Mouse (Mus musculus) limb, embryonic 15.5 days (tissue): ENCODE results near the gene 6430628N08Rik. TPM values are rescaled to one million over a fixed set of nuclear protein-coding genes. Genes with fewer than 3 reads are reported as not detected.

Experiments
- ATAC-seq: fragments of 200-750 bp; cut with Nextera tagmentation; 2 replicates; pipeline ENCODE4 v1.8.0; 2017; ENCODE audit warnings: low read depth, moderate TSS enrichment; ENCODE audit not compliant: insufficient number of reproducible peaks, low FRiP score, low TSS enrichment
- H3K27ac ChIP-seq: fragments of 300-500 bp; sonication (generic); 2 replicates; pipeline ENCODE4 v1.5.1; 2015; ENCODE audit warnings: moderate library complexity, mild to moderate bottlenecking, inconsistent platforms
- H3K27me3 ChIP-seq: fragments of 300-500 bp; sonication (generic); 2 replicates; pipeline ENCODE4 v1.6.1; 2015; ENCODE audit warnings: inconsistent platforms
- H3K36me3 ChIP-seq: fragments of 300-500 bp; sonication (generic); 2 replicates; pipeline ENCODE4 v1.6.1; 2015; ENCODE audit warnings: inconsistent platforms
- H3K4me1 ChIP-seq: fragments of 300-500 bp; sonication (generic); 2 replicates; pipeline ENCODE4 v1.6.1; 2015; ENCODE audit warnings: inconsistent platforms
- H3K4me2 ChIP-seq: fragments of 300-500 bp; sonication (generic); 2 replicates; pipeline ENCODE4 v1.6.1; 2015; ENCODE audit warnings: mild to moderate bottlenecking, inconsistent platforms
- H3K4me3 ChIP-seq: fragments of 300-500 bp; sonication (generic); 2 replicates; pipeline ENCODE4 v1.5.1; 2015; ENCODE audit warnings: mild to moderate bottlenecking, inconsistent platforms
- H3K9ac ChIP-seq: fragments of 300-500 bp; sonication (generic); 2 replicates; pipeline ENCODE4 v1.6.1; 2015; ENCODE audit warnings: inconsistent platforms
- H3K9me3 ChIP-seq: fragments of 300-500 bp; sonication (generic); 2 replicates; pipeline ENCODE4 v1.6.1; 2016; ENCODE audit warnings: inconsistent platforms
- WGBS: fragments of 180-500 bp; shearing (Covaris S2); methylation state at CpG from one replicate; pipeline ENCODE4 v1.1.7; 2015; 5-methylcytosine and 5-hydroxymethylcytosine counted together
- polyA plus RNA-seq: library from polyadenylated mRNA; unstranded; fragments of >200 nt; fragmentation: Nextera tagmentation; extraction: Ambion mirVana; gene quantifications from 2 replicates; pipeline ENCODE4 v1.2.1, GENCODE M21; 2015

Gene 6430628N08Rik
- polyA plus RNA-seq, 1 experiment from 2014 or later, result not detected

GRCm38 (mm10) chr4:115923262-115923880 lies 32.9 kb downstream of the 6430628N08Rik start:
- no peaks in the 10 kb centered on the region for H3K4me1 ChIP-seq
- H3K36me3 ChIP-seq, result no peaks in the 10 kb centered on the region
- H3K27me3 ChIP-seq, result peaks cover 74% of the 10 kb centered on the region
- no peak overlapping the region for H3K4me3 ChIP-seq
- WGBS, result 65% methylated on average over 16 of the region's 16 CpGs
- no peaks in the 10 kb centered on the region for H3K9me3 ChIP-seq
- ATAC-seq, result no peak
- H3K9ac ChIP-seq, result no peak overlapping the region
- no peak overlapping the region for H3K4me2 ChIP-seq
- H3K27ac ChIP-seq, result no peak overlapping the region

- no peak overlapping the region for H3K4me2 ChIP-seq
- H3K27ac ChIP-seq, result no peak overlapping the region
- no peak for ATAC-seq
- WGBS, result 42% methylated on average over 7 of the region's 7 CpGs
- H3K9me3 ChIP-seq, result no peaks in the 10 kb centered on the region
- no peaks in the 10 kb centered on the region for H3K4me1 ChIP-seq
- no peaks in the 10 kb centered on the region for H3K36me3 ChIP-seq
- peaks cover 76% of the 10 kb centered on the region for H3K27me3 ChIP-seq
- no peak overlapping the region for H3K4me3 ChIP-seq
- no peak overlapping the region for H3K9ac ChIP-seq
These were observed 37.2 kb downstream of the 6430628N08Rik start for GRCm38 (mm10) chr4:115927637-115928036.

- Histone ChIP-seq H3K4me2 (no peak overlapping the region), H3K9ac (no peak overlapping the region), H3K36me3 (no peaks in the 10 kb centered on the region), H3K9me3 (no peaks in the 10 kb centered on the region), H3K27ac (no peak overlapping the region), H3K4me1 (peaks cover 9% of the 10 kb centered on the region), H3K27me3 (peaks cover 93% of the 10 kb centered on the region), H3K4me3 (no peak overlapping the region)
- no peak for ATAC-seq
- 37% methylated on average over 13 of the region's 13 CpGs for WGBS
These were observed 41.2 kb downstream of the 6430628N08Rik start for GRCm38 (mm10) chr4:115931556-115932088.

- ATAC-seq, result no peak
- H3K4me3 ChIP-seq, result no peak overlapping the region
- H3K4me2 ChIP-seq, result peak overlapping the region; percentile 0; the same call in 1 of the 2 replicates
- peaks cover 99% of the 10 kb centered on the region for H3K27me3 ChIP-seq
- 2% methylated on average over 36 of the region's 36 CpGs for WGBS
- H3K9me3 ChIP-seq, result no peaks in the 10 kb centered on the region
- no peak overlapping the region for H3K9ac ChIP-seq
- peaks cover 30% of the 10 kb centered on the region for H3K4me1 ChIP-seq
- H3K27ac ChIP-seq, result no peak overlapping the region
- no peaks in the 10 kb centered on the region for H3K36me3 ChIP-seq
These were observed 45.5 kb downstream of the 6430628N08Rik start for GRCm38 (mm10) chr4:115935835-115936581.

- WGBS, result 1% methylated on average over 20 of the region's 20 CpGs
- Histone ChIP-seq H3K4me1 (peaks cover 30% of the 10 kb centered on the region), H3K36me3 (no peaks in the 10 kb centered on the region), H3K27me3 (peaks cover 99% of the 10 kb centered on the region), H3K4me3 (no peak overlapping the region), H3K9ac (no peak overlapping the region), H3K4me2 (peak overlapping the region; percentile 0; the same call in 1 of the 2 replicates), H3K9me3 (no peaks in the 10 kb centered on the region), H3K27ac (no peak overlapping the region)
- no peak for ATAC-seq
These were observed 46.2 kb downstream of the 6430628N08Rik start for GRCm38 (mm10) chr4:115936646-115937045.

GRCm38 (mm10) chr4:115937061-115937976 lies 46.9 kb downstream of the 6430628N08Rik start:
- Histone ChIP-seq H3K27ac (no peak overlapping the region), H3K27me3 (peaks cover 99% of the 10 kb centered on the region), H3K4me3 (no peak overlapping the region), H3K4me1 (peaks cover 30% of the 10 kb centered on the region), H3K9ac (no peak overlapping the region), H3K9me3 (no peaks in the 10 kb centered on the region), H3K4me2 (no peak overlapping the region), H3K36me3 (no peaks in the 10 kb centered on the region)
- WGBS, result 8% methylated on average over 19 of the region's 19 CpGs
- no peak for ATAC-seq

- 2% methylated on average over 37 of the region's 37 CpGs for WGBS
- H3K9ac ChIP-seq, result no peak overlapping the region
- no peak overlapping the region for H3K27ac ChIP-seq
- H3K36me3 ChIP-seq, result no peaks in the 10 kb centered on the region
- no peaks in the 10 kb centered on the region for H3K9me3 ChIP-seq
- peaks cover 30% of the 10 kb centered on the region for H3K4me1 ChIP-seq
- H3K27me3 ChIP-seq, result peaks cover 99% of the 10 kb centered on the region
- peak overlapping the region; percentile 60 for H3K4me2 ChIP-seq
- ATAC-seq, result no peak
- peak overlapping the region; percentile 37 for H3K4me3 ChIP-seq
These were observed 48.1 kb downstream of the 6430628N08Rik start for GRCm38 (mm10) chr4:115938276-115939160.

GRCm38 (mm10) chr4:115939295-115940102 lies 49.0 kb downstream of the 6430628N08Rik start, which contains the start of gene Dmbx1:
Dmbx1 (minus strand) TSS chr4:115939926.
- Histone ChIP-seq H3K27ac (no peak within 1 kb of the TSS), H3K9ac (no peak within 1 kb of the TSS)

GRCm38 (mm10) chr4:115940681-115941080 lies 50.2 kb downstream of the 6430628N08Rik start:
- H3K4me2 ChIP-seq, result no peak overlapping the region

More at GRCm38 (mm10) chr4:115939295-115940102, 49.0 kb downstream of the 6430628N08Rik start, which contains the start of gene Dmbx1:
- Histone ChIP-seq H3K36me3 (no peaks in the 10 kb centered on the region), H3K27me3 (peaks cover 99% of the 10 kb centered on the region), H3K4me1 (peaks cover 35% of the 10 kb centered on the region), H3K4me2 (peak within 1 kb of the TSS; percentile 60), H3K4me3 (peak within 1 kb of the TSS; percentile 37), H3K9me3 (no peaks in the 10 kb centered on the region)
- no peak for ATAC-seq
- under 1% methylated on average over 71 of the region's 71 CpGs for WGBS

GRCm38 (mm10) chr4:115941242-115941820 lies 50.9 kb downstream of the 6430628N08Rik start:
- Histone ChIP-seq H3K9ac (no peak overlapping the region), H3K36me3 (no peaks in the 10 kb centered on the region), H3K4me3 (no peak overlapping the region), H3K4me1 (peaks cover 29% of the 10 kb centered on the region), H3K4me2 (no peak overlapping the region), H3K27me3 (peaks cover 99% of the 10 kb centered on the region), H3K9me3 (no peaks in the 10 kb centered on the region), H3K27ac (no peak overlapping the region)
- WGBS, result 4% methylated on average over 9 of the region's 9 CpGs
- no peak for ATAC-seq

More at GRCm38 (mm10) chr4:115940681-115941080, 50.2 kb downstream of the 6430628N08Rik start:
- Histone ChIP-seq H3K27ac (no peak overlapping the region), H3K36me3 (no peaks in the 10 kb centered on the region), H3K9me3 (no peaks in the 10 kb centered on the region), H3K27me3 (peaks cover 99% of the 10 kb centered on the region), H3K9ac (no peak overlapping the region), H3K4me1 (peaks cover 35% of the 10 kb centered on the region), H3K4me3 (no peak overlapping the region)
- ATAC-seq, result no peak
- 3% methylated on average over 3 of the region's 3 CpGs for WGBS
